14 mouse cellular contexts compared by ENCODE assay signal in the genomic region with DNA sequence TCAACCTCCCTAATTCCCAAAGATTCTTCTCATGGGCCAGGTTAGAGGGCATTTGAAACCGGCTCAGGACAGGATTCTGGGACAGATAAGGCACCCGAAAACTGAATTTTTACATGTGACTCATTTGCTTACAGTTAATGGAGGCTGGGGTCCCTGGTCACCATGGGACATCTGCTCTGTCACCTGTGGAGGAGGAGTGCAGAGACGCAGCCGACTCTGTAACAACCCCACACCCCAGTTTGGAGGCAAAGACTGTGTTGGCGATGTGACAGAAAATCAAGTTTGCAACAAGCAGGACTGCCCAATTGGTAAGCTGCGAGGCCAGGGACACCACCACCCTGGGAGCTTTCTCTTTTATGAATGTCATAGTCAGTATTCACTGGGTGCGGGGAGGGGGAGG.
"Had no signal": no experiment of that assay in that cellular context is flagged by ENCODE, and none has a peak within 500 bp of the region (broad histone marks: within the 10 kb centered on the region; RNA-seq: fewer than 3 reads in every experiment).

No protein-coding gene starts in this region.

- H3K4me3 ChIP-seq: intestine, embryonic 15.5 days; left cerebral cortex, adult 2 months; liver, embryonic 13.5 days had no signal

- H3K4me1 ChIP-seq: liver, embryonic 13.5 days had no signal

- H3K9me3 ChIP-seq: intestine, embryonic 15.5 days; liver, embryonic 13.5 days had no signal

- H3K9ac ChIP-seq: intestine, embryonic 15.5 days; liver, embryonic 13.5 days had no signal

- DNase-seq: kidney, adult 11 months; kidney, adult 9 months; kidney, postnatal 14 days; layer of hippocampus, postnatal 36 days; liver, embryonic 13.5 days; lung, adult 2 months; lung, postnatal 10 days; midbrain, embryonic 14.5 days; thymus, adult 18-20 months; thymus, postnatal 36 days had no signal

- H3K27ac ChIP-seq: intestine, embryonic 15.5 days; left cerebral cortex, adult 2 months; liver, embryonic 13.5 days; macrophage had no signal

- ATAC-seq: intestine, embryonic 15.5 days had no signal

- H3K4me2 ChIP-seq: intestine, embryonic 15.5 days; liver, embryonic 13.5 days; midbrain, embryonic 11.5 days had no signal

- H3K27me3 ChIP-seq: intestine, embryonic 15.5 days; liver, embryonic 13.5 days had no signal
